Mouse (Mus musculus): ENCODE measurements around the gene Rps28. TPM values are rescaled to one million over a fixed set of nuclear protein-coding genes. Genes with fewer than 3 reads are reported as not detected.

Rps28 gene
- total and polyA plus RNA-seq, 2 experiments: 275 to 500 TPM

DNA sequence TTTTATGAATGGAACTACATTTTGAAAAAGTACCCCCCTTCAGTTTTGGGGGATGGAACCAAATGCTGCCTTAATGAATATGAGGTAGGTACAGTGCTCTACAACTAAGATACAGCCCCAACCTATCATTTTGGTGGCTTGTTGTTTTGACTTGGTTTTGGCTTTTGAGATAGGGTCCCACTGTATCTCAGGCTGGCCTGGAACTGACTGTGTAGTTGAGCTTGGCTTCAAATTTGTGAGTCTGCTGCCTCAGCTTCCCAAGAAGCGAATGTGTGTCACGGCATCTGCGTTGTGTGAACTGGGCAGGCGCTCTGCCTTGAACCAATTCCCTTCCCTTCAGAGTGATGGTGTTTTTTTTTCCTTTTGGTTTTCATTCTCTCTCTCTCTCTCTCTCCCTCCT lies 52.7 kb downstream of the Rps28 start:
- TF ChIP-seq POLR2A (IDR thresholded peaks at IDR 0.05; ENCODE audit: extremely low read depth, insufficient read depth, low read length) (no peak), CTCF (IDR thresholded peaks at IDR 0.05; ENCODE audit: low read depth, low read length) (no peak)
- over 99% methylated on average over 4 of the region's 4 CpGs for WGBS
- Histone ChIP-seq H3K4me3 (ENCODE audit: insufficient read depth, low read depth, low read length) (no peak overlapping the region), H3K27me3 (ENCODE audit: control insufficient read depth, insufficient read depth, low read length) (no peaks in the 10 kb centered on the region), H3K27ac (replicated peaks; ENCODE audit: insufficient read depth, low read depth, low read length) (no peak overlapping the region), H3K4me1 (ENCODE audit: control insufficient read depth, insufficient read depth, low read length) (peaks cover 21% of the 10 kb centered on the region), H3K9ac (ENCODE audit: low read depth, low read length) (no peak overlapping the region), H3K36me3 (ENCODE audit: control insufficient read depth, insufficient read depth, low read length) (peaks cover 19% of the 10 kb centered on the region), H3K79me2 (ENCODE audit: control insufficient read depth, insufficient read depth, low read length) (no peaks in the 10 kb centered on the region)
- no peak for DNase-seq (ENCODE audit: extremely low read depth, low read depth, low spot score)

Other genes starting within 250 kb of the Rps28 start
- 1.0 and 1.7 TPM in 2 replicates for gene Zfp414, start 195.5 kb downstream of the Rps28 start, total RNA-seq (2014; rRNA removed)
- gene Zfp414, start 195.5 kb downstream of the Rps28 start, polyA plus RNA-seq (2012; rRNA removed): 15.1 and 15.5 TPM in 2 replicates
- 0.13 TPM in 1 of 2 replicates, not detected in the other for gene Pram1, start 186.5 kb downstream of the Rps28 start, total RNA-seq (2014; rRNA removed)
- gene Pram1, start 186.5 kb downstream of the Rps28 start, polyA plus RNA-seq (2012; rRNA removed): 0.23 and 0.45 TPM in 2 replicates
- gene Hnrnpm, start 137.7 kb downstream of the Rps28 start, total RNA-seq (2014; rRNA removed): 49.9 and 53.7 TPM in 2 replicates
- 28.0 and 33.6 TPM in 2 replicates for gene Hnrnpm, start 137.7 kb downstream of the Rps28 start, polyA plus RNA-seq (2012; rRNA removed)
- gene March2, start 105.9 kb downstream of the Rps28 start, total RNA-seq (2014; rRNA removed): 65.1 and 71.2 TPM in 2 replicates
- 92.3 and 94.0 TPM in 2 replicates for gene March2, start 105.9 kb downstream of the Rps28 start, polyA plus RNA-seq (2012; rRNA removed)
- gene Rab11b, start 64.0 kb downstream of the Rps28 start, total RNA-seq (2014; rRNA removed): 23.3 and 45.2 TPM in 2 replicates
- gene Rab11b, start 64.0 kb downstream of the Rps28 start, polyA plus RNA-seq (2012; rRNA removed): 168 and 177 TPM in 2 replicates
- 129 and 142 TPM in 2 replicates for gene Angptl4, start 42.7 kb downstream of the Rps28 start, total RNA-seq (2014; rRNA removed)
- 28.1 and 49.5 TPM in 2 replicates for gene Angptl4, start 42.7 kb downstream of the Rps28 start, polyA plus RNA-seq (2012; rRNA removed)
- 6.0 and 7.3 TPM in 2 replicates for gene Kank3, start 14.0 kb downstream of the Rps28 start, total RNA-seq (2014; rRNA removed)
- gene Kank3, start 14.0 kb downstream of the Rps28 start, polyA plus RNA-seq (2012; rRNA removed): 9.5 and 13.4 TPM in 2 replicates
- 214 and 217 TPM in 2 replicates for gene Ndufa7, start within 50 bp of the Rps28 start, total RNA-seq (2014; rRNA removed)
- 372 and 457 TPM in 2 replicates for gene Ndufa7, start within 50 bp of the Rps28 start, polyA plus RNA-seq (2012; rRNA removed)
- gene Cd320, start 18.5 kb upstream of the Rps28 start, total RNA-seq (2014; rRNA removed): 7.1 and 7.5 TPM in 2 replicates
- gene Cd320, start 18.5 kb upstream of the Rps28 start, polyA plus RNA-seq (2012; rRNA removed): 13.0 and 16.9 TPM in 2 replicates
- not detected in 2 replicates for gene Gm7029, start 49.3 kb upstream of the Rps28 start, total RNA-seq (2014; rRNA removed)
- gene Gm7029, start 49.3 kb upstream of the Rps28 start, polyA plus RNA-seq (2012; rRNA removed): not detected in 2 replicates
- 0.18 and 1.2 TPM in 2 replicates for gene Kifc1, start 66.1 kb upstream of the Rps28 start, total RNA-seq (2014; rRNA removed)
- 0.20 and 0.31 TPM in 2 replicates for gene Kifc1, start 66.1 kb upstream of the Rps28 start, polyA plus RNA-seq (2012; rRNA removed)
- not detected in 2 replicates for gene Platr17, start 80.6 kb upstream of the Rps28 start, total RNA-seq (2014; rRNA removed)
- 0.18 TPM in 1 of 2 replicates, not detected in the other for gene Platr17, start 80.6 kb upstream of the Rps28 start, polyA plus RNA-seq (2012; rRNA removed)
- gene Daxx, start 84.9 kb upstream of the Rps28 start, total RNA-seq (2014; rRNA removed): 8.3 and 10.2 TPM in 2 replicates
- gene Daxx, start 84.9 kb upstream of the Rps28 start, polyA plus RNA-seq (2012; rRNA removed): 15.8 and 30.8 TPM in 2 replicates
- 47.2 and 58.5 TPM in 2 replicates for gene Tapbp, start 91.3 kb upstream of the Rps28 start, total RNA-seq (2014; rRNA removed)
- gene Tapbp, start 91.3 kb upstream of the Rps28 start, polyA plus RNA-seq (2012; rRNA removed): 95.4 and 105 TPM in 2 replicates
- gene Zbtb22, start 91.3 kb upstream of the Rps28 start, total RNA-seq (2014; rRNA removed): 11.1 and 12.7 TPM in 2 replicates
- 23.9 and 30.2 TPM in 2 replicates for gene Zbtb22, start 91.3 kb upstream of the Rps28 start, polyA plus RNA-seq (2012; rRNA removed)
- gene Rgl2, start 105.0 kb upstream of the Rps28 start, total RNA-seq (2014; rRNA removed): 9.8 and 10.9 TPM in 2 replicates
- 19.4 and 27.7 TPM in 2 replicates for gene Rgl2, start 105.0 kb upstream of the Rps28 start, polyA plus RNA-seq (2012; rRNA removed)
- gene Pfdn6, start 115.8 kb upstream of the Rps28 start, total RNA-seq (2014; rRNA removed): 37.9 and 40.8 TPM in 2 replicates
- gene Pfdn6, start 115.8 kb upstream of the Rps28 start, polyA plus RNA-seq (2012; rRNA removed): 15.5 and 21.9 TPM in 2 replicates
- gene Wdr46, start 116.1 kb upstream of the Rps28 start, total RNA-seq (2014; rRNA removed): 9.3 and 11.3 TPM in 2 replicates
- 13.2 and 16.4 TPM in 2 replicates for gene Wdr46, start 116.1 kb upstream of the Rps28 start, polyA plus RNA-seq (2012; rRNA removed)
- 0.54 and 0.55 TPM in 2 replicates for gene B3galt4, start 126.9 kb upstream of the Rps28 start, total RNA-seq (2014; rRNA removed)
- gene B3galt4, start 126.9 kb upstream of the Rps28 start, polyA plus RNA-seq (2012; rRNA removed): 0.68 and 0.97 TPM in 2 replicates
- 10.5 and 10.9 TPM in 2 replicates for gene Vps52, start 131.2 kb upstream of the Rps28 start, total RNA-seq (2014; rRNA removed)
- 31.1 and 40.6 TPM in 2 replicates for gene Vps52, start 131.2 kb upstream of the Rps28 start, polyA plus RNA-seq (2012; rRNA removed)
- 1,559 and 1,933 TPM in 2 replicates for gene Rps18, start 131.4 kb upstream of the Rps28 start, total RNA-seq (2014; rRNA removed)
- gene Rps18, start 131.4 kb upstream of the Rps28 start, polyA plus RNA-seq (2012; rRNA removed): 224 and 252 TPM in 2 replicates
- gene H2-K1, start 175.8 kb upstream of the Rps28 start, total RNA-seq (2014; rRNA removed): 2,105 and 2,348 TPM in 2 replicates
- gene H2-K1, start 175.8 kb upstream of the Rps28 start, polyA plus RNA-seq (2012; rRNA removed): 4,310 and 5,575 TPM in 2 replicates
- gene Ring1, start 200.1 kb upstream of the Rps28 start, total RNA-seq (2014; rRNA removed): 10.0 and 13.7 TPM in 2 replicates
- 29.7 and 33.8 TPM in 2 replicates for gene Ring1, start 200.1 kb upstream of the Rps28 start, polyA plus RNA-seq (2012; rRNA removed)
- 76.5 and 80.5 TPM in 2 replicates for gene H2-Ke6, start 203.5 kb upstream of the Rps28 start, total RNA-seq (2014; rRNA removed)
- gene H2-Ke6, start 203.5 kb upstream of the Rps28 start, polyA plus RNA-seq (2012; rRNA removed): 162 and 167 TPM in 2 replicates
- 51.2 and 54.7 TPM in 2 replicates for gene Slc39a7, start 207.1 kb upstream of the Rps28 start, total RNA-seq (2014; rRNA removed)
- gene Slc39a7, start 207.1 kb upstream of the Rps28 start, polyA plus RNA-seq (2012; rRNA removed): 98.0 and 115 TPM in 2 replicates
- gene Rxrb, start 207.2 kb upstream of the Rps28 start, total RNA-seq (2014; rRNA removed): 13.0 and 17.0 TPM in 2 replicates
- gene Rxrb, start 207.2 kb upstream of the Rps28 start, polyA plus RNA-seq (2012; rRNA removed): 40.3 and 46.5 TPM in 2 replicates
- 0.18 and 0.74 TPM in 2 replicates for gene Col11a2, start 214.9 kb upstream of the Rps28 start, total RNA-seq (2014; rRNA removed)
- gene Col11a2, start 214.9 kb upstream of the Rps28 start, polyA plus RNA-seq (2012; rRNA removed): 0.20 and 0.23 TPM in 2 replicates